Mouse (Mus musculus) neutrophil, adult 83 days (primary cell): Measurements from ENCODE around the gene Serpina3b. TPM values are rescaled to one million over a fixed set of nuclear protein-coding genes. Genes with fewer than 3 reads are reported as not detected.

Source experiments
- total RNA-seq, 2 experiments: library from RNA; stranded (reverse); gene quantifications; one replicate each; pipeline ENCODE4 v1.2.4; 2023

Gene Serpina3b
- under 1 TPM in 1 of 2 experiments, not detected in 1; 0.20 TPM for total RNA-seq

GRCm38 (mm10) chr12:104127696-104128095, at the start of gene Serpina3b:
TSS of gene Serpina3b (plus strand) at chr12:104127996.

GRCm38 (mm10) chr12:104100768-104101167, 27.0 kb upstream of the Serpina3b start, which contains the start of gene Serpina5:
TSS of gene Serpina5 (plus strand) at chr12:104101113.

GRCm38 (mm10) chr12:104112333-104112732, 15.5 kb upstream of the Serpina3b start, which contains the start of gene Serpina3a:
TSS of gene Serpina3a (plus strand) at chr12:104112724.

GRCm38 (mm10) chr12:104153656-104154055, 25.9 kb downstream of the Serpina3b start, which contains the start of gene Serpina3c:
TSS of gene Serpina3c (minus strand) at chr12:104153870.

Other genes with a start within 250 kb of the Serpina3b start
- 1 to 10 TPM in 1 of 2 experiments, under 1 TPM in 1; 0.79 to 1.2 TPM for gene Serpina1c, start 223.1 kb upstream of the Serpina3b start, total RNA-seq
- under 1 TPM in 1 of 2 experiments, not detected in 1; 0.35 TPM for gene Serpina1e, start 169.0 kb upstream of the Serpina3b start, total RNA-seq
- under 1 TPM in 1 of 2 experiments, not detected in 1; 0.37 TPM for gene Serpina11, start 138.0 kb upstream of the Serpina3b start, total RNA-seq
- gene Serpina9, start 114.2 kb upstream of the Serpina3b start, total RNA-seq: not detected
- not detected for gene Serpina12, start 83.6 kb upstream of the Serpina3b start, total RNA-seq
- gene Serpina5, start 26.9 kb upstream of the Serpina3b start, total RNA-seq: not detected
- gene Serpina3a, start 15.3 kb upstream of the Serpina3b start, total RNA-seq: not detected
- not detected for gene Serpina3c, start 25.9 kb downstream of the Serpina3b start, total RNA-seq
- gene Serpina3f, start 86.5 kb downstream of the Serpina3b start, total RNA-seq: under 1 TPM in 1 of 2 experiments, not detected in 1; 0.18 TPM
- gene Serpina3g, start 108.2 kb downstream of the Serpina3b start, total RNA-seq: 1 to 10 TPM; 1.8 to 2.1 TPM
- gene Serpina3i, start 135.1 kb downstream of the Serpina3b start, total RNA-seq: not detected
- gene Serpina3j, start 186.6 kb downstream of the Serpina3b start, total RNA-seq: not detected
- gene Serpina3k, start 210.5 kb downstream of the Serpina3b start, total RNA-seq: not detected
- not detected for gene Serpina3m, start 210.5 kb downstream of the Serpina3b start, total RNA-seq